In genomic region chr11:3895458-3895857, GRCm38 (mm10) we compare ENCODE assay signal across 8 mouse cellular contexts. TPM values are rescaled to one million over a fixed set of nuclear protein-coding genes. Genes with fewer than 3 reads are reported as not detected.
DNase-seq lines count a peak whose midpoint lies in the region; ATAC-seq and TF ChIP-seq lines count a peak whose summit lies in the region.

No protein-coding gene starts in this region.

- peak overlapping the region; percentile 73 for H3K27ac ChIP-seq in cortical plate, adult 2 months (ENCODE audit: insufficient read depth, low read length)
- H3K27ac ChIP-seq in midbrain, embryonic 14.5 days (replicated peaks; ENCODE audit: low read depth, low read length), result peak overlapping the region; percentile 85

- peak; percentile 40 to 53 for DNase-seq in kidney, adult 8-10 months
- no peak for DNase-seq in kidney, postnatal 25 days
- peak; percentile 62 for DNase-seq in induced T-regulatory cell, adult 2 months (ENCODE audit: low read depth)
- no peak for DNase-seq in midbrain, embryonic 14.5 days
- no peak for DNase-seq in urinary bladder, postnatal 14 days (ENCODE audit: low spot score)
- no peak for DNase-seq in cerebellum, adult 9-11 months
- no peak for DNase-seq in spleen, adult 18-20 months

- H3K27me3 ChIP-seq in midbrain, embryonic 14.5 days (ENCODE audit: control insufficient read depth, insufficient read depth, low read length), result no peaks in the 10 kb centered on the region

- H3K4me1 ChIP-seq in cortical plate, adult 2 months (ENCODE audit: control insufficient read depth, insufficient read depth, low read length), result peaks cover 3% of the 10 kb centered on the region
- no peaks in the 10 kb centered on the region for H3K4me1 ChIP-seq in midbrain, embryonic 14.5 days (ENCODE audit: control insufficient read depth, insufficient read depth, low read length)

- no peak for TF ChIP-seq POLR2A in cortical plate, adult 2 months (IDR thresholded peaks at IDR 0.05; ENCODE audit: extremely low read depth, insufficient read depth, low read length)

- H3K4me2 ChIP-seq in midbrain, embryonic 14.5 days (ENCODE audit: low read length), result peak overlapping the region; percentile 80

- no peak for TF ChIP-seq CTCF in cortical plate, adult 2 months (IDR thresholded peaks at IDR 0.05; ENCODE audit: extremely low read depth, insufficient read depth, low read length)

- no peak for ATAC-seq in midbrain, embryonic 14.5 days (ENCODE audit: low FRiP score, low TSS enrichment)

- peak overlapping the region; percentile 56 for H3K4me3 ChIP-seq in cortical plate, adult 2 months (ENCODE audit: insufficient read depth, low read length)
- H3K4me3 ChIP-seq in midbrain, embryonic 14.5 days (replicated peaks; ENCODE audit: low read depth, low read length), result peak overlapping the region; percentile 46

- no peaks in the 10 kb centered on the region for H3K9me3 ChIP-seq in midbrain, embryonic 14.5 days (ENCODE audit: control insufficient read depth, low read length)

- H3K36me3 ChIP-seq in midbrain, embryonic 14.5 days (ENCODE audit: control insufficient read depth, insufficient read depth, low read length), result peaks cover 18% of the 10 kb centered on the region

- H3K9ac ChIP-seq in midbrain, embryonic 14.5 days (replicated peaks; ENCODE audit: low read length), result peak overlapping the region; percentile 57

- 7% methylated on average over 10 of the region's 10 CpGs for WGBS in midbrain, embryonic 14.5 days

RNA-seq across cellular contexts. Expression of gene Dusp18, which starts 0.4 kb away (rescaled TPM):
- polyA plus RNA-seq in cortical plate, adult 2 months (2012; rRNA removed), result 19.3 and 19.4 TPM in 2 replicates
- polyA plus RNA-seq in midbrain, embryonic 14.5 days (2014; fragmentation: Nextera tagmentation; extraction: Ambion mirVana), result 33.7 and 38.1 TPM in 2 replicates

RNA-seq across cellular contexts. Expression of gene 4921536K21Rik, which starts 0.6 kb away (rescaled TPM):
- polyA plus RNA-seq in cortical plate, adult 2 months (2012; rRNA removed), result 0.25 and 0.29 TPM in 2 replicates
- 0.35 TPM in 1 of 2 replicates, not detected in the other for polyA plus RNA-seq in midbrain, embryonic 14.5 days (2014; fragmentation: Nextera tagmentation; extraction: Ambion mirVana)

RNA-seq across cellular contexts. Expression of gene Slc35e4, which starts 19.0 kb away (rescaled TPM):
- polyA plus RNA-seq in cortical plate, adult 2 months (2012; rRNA removed), result 20.7 and 21.7 TPM in 2 replicates
- 10.8 and 14.5 TPM in 2 replicates for polyA plus RNA-seq in midbrain, embryonic 14.5 days (2014; fragmentation: Nextera tagmentation; extraction: Ambion mirVana)

RNA-seq across cellular contexts. Expression of gene Osbp2, which starts 31.8 kb away (rescaled TPM):
- 129 and 131 TPM in 2 replicates for polyA plus RNA-seq in cortical plate, adult 2 months (2012; rRNA removed)
- polyA plus RNA-seq in midbrain, embryonic 14.5 days (2014; fragmentation: Nextera tagmentation; extraction: Ambion mirVana), result 21.2 and 30.0 TPM in 2 replicates

RNA-seq across cellular contexts. Expression of gene Tcn2, which starts 36.5 kb away (rescaled TPM):
- 32.0 and 33.7 TPM in 2 replicates for polyA plus RNA-seq in cortical plate, adult 2 months (2012; rRNA removed)
- polyA plus RNA-seq in midbrain, embryonic 14.5 days (2014; fragmentation: Nextera tagmentation; extraction: Ambion mirVana), result 11.7 and 21.2 TPM in 2 replicates

Comparison
In these comparisons a context has a peak if more than half of its experiments do, and no peak if none do; other contexts are left out.
1. DNase-seq: peak in kidney, adult 8-10 months (2 of 2) and induced T-regulatory cell, adult 2 months (single experiment); none in kidney, postnatal 25 days (0 of 2), midbrain, embryonic 14.5 days (single experiment), urinary bladder, postnatal 14 days (single experiment), cerebellum, adult 9-11 months (single experiment) and spleen, adult 18-20 months (0 of 2).